Mouse (Mus musculus) layer of hippocampus, adult 2 months (tissue): Measurements from ENCODE around the gene Rab4a. TPM values are rescaled to one million over a fixed set of nuclear protein-coding genes. Genes with fewer than 3 reads are reported as not detected.

Source experiments
- DNase-seq, 2 experiments: peaks; one replicate each; pipeline ENCODE4 v3.0.0; 2022; ENCODE audit warnings: low spot score in 2 of 2
- H3K27ac ChIP-seq: fragments of 200-600 bp; 2 replicates; pipeline ENCODE4 v1.8.1; 2022
- H3K4me3 ChIP-seq: fragments of 200-600 bp; 2 replicates; pipeline ENCODE4 v1.8.1; 2022; ENCODE audit warnings: mild to moderate bottlenecking
- CTCF ChIP-seq: fragments of 200-600 bp; conservative IDR thresholded peaks from 2 replicates; pipeline ENCODE4 v1.8.1; 2022; ENCODE audit warnings: antibody characterized with exemption, mild to moderate bottlenecking, moderate library complexity
- total RNA-seq, 2 experiments: library from RNA; stranded (reverse); gene quantifications; 2 replicates each; pipeline ENCODE4 v1.2.3; 2021

Rab4a gene
- total RNA-seq, 2 experiments from 2014 or later: 41.8 to 48.0 TPM

DNA sequence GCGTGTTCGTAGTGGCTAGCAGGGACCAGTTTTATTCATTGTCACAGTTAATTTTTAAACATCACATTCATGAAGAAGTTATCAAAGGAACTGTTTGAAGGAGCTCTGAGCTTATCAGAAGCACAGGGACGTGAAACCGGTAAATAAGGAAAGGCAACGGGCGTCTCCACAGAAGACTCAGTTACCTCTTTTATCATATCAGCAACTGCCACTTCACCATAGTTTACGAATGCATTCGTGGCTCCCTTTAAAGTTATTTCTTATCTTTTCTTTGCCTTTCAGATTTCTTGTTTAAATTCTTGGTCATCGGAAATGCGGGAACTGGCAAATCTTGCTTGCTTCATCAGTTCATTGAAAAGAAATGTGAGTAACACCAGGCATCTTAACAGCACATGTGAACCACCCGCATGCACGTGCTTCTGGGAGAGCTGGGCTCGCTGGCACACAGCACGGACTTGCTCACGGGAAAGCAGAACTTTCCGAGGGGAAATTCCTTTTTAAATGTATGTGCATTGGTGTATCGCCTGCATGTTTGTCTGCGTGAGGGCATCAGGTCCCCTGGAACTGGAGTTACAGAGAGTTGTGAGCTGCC lies 17.8 kb downstream of the Rab4a start:
- no peak for DNase-seq
- no peak overlapping the region for H3K4me3 ChIP-seq

DNA sequence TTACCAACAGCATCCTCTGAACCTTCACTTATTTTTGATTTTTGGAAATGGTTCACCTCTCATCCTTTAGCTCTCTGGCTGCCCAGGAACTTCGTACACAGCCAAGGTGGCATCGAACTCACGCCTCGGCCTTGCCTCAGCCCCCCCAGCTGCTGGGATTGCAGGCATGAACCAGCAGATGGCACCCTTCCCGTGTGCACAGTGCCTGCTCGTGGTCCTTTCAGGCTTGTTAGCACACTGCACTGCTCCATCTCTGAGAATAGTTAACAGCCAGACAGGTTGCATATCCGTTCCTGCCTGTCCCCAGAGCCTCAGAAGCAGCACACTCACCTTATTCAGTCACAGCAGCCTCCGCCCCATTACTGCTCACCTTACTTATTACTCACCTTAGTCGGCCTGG lies 20.2 kb downstream of the Rab4a start:
- Histone ChIP-seq H3K4me3 (no peak overlapping the region), H3K27ac (no peak overlapping the region)
- DNase-seq: no peak
- peak; percentile 72 for TF ChIP-seq CTCF

More for the DNA sequence above, 17.8 kb downstream of the Rab4a start:
- no peak for TF ChIP-seq CTCF
- H3K27ac ChIP-seq: no peak overlapping the region

DNA sequence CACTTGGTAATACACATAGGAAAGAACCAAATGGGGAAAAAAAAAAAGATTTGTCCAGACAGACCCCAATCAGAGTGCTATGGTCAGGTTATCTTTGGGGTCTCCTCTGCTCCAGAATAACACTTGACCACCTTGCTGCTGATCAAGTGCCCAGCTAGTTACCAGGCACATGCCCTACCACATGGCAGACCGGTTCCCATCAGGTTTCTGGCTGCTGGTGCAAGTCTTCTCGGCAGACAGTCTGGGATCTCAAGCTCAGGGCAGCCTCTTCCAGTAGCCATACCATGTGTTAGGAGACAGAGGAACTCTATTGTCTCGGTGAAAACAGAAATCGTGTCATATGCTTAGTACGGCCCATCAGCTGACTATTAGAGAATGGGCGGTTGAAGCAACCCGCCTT lies 21.0 kb downstream of the Rab4a start:
- DNase-seq: no peak
- no peak overlapping the region for H3K27ac ChIP-seq
- no peak for TF ChIP-seq CTCF
- no peak overlapping the region for H3K4me3 ChIP-seq

DNA sequence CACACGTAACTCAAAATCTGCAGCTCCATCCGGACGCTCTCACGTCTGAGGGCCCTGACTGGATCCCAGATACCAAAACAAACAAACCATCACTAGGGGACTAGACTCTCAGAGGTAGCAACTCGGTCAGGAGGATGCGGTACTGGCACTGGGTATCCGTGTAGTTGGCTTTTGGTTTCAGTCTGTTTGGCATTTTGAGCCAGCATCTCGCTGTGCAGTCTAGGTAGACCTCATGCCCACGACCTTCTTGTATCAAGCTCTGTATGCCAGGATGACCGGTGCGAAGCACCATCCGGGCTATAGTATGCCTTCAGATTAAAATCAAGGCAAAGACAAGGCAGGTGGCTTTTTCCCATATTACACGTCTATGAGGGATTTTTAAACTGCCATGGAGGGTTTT lies 21.7 kb downstream of the Rab4a start:
- TF ChIP-seq CTCF: no peak
- no peak for DNase-seq
- H3K27ac ChIP-seq: 0 out of 2 replicates have a peak overlapping the region, but pooled peaks have one; percentile 10

DNA sequence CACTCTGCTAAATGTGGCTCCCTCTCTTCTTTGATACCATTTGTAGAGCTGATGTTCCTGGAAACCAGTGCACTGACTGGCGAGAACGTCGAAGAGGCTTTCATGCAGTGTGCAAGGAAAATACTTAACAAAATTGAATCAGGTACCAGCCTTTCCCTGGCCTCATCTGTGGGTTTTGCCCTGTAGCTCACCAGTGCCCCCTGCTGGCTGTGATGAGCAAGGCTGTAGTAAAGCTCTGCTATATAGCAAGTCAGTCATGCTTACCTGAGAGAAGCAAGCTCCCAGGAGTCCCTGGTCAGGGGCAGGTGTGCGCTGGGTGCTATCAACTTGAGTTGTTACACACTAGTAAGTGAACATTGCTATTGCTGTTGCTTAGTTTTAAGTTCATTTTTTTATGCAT lies 27.0 kb downstream of the Rab4a start:
- Histone ChIP-seq H3K27ac (no peak overlapping the region), H3K4me3 (no peak overlapping the region)
- TF ChIP-seq CTCF: peak; percentile 89
- peak in 1 of 2 experiments; percentile 53 for DNase-seq

More for the DNA sequence above, 21.7 kb downstream of the Rab4a start:
- H3K4me3 ChIP-seq: no peak overlapping the region

DNA sequence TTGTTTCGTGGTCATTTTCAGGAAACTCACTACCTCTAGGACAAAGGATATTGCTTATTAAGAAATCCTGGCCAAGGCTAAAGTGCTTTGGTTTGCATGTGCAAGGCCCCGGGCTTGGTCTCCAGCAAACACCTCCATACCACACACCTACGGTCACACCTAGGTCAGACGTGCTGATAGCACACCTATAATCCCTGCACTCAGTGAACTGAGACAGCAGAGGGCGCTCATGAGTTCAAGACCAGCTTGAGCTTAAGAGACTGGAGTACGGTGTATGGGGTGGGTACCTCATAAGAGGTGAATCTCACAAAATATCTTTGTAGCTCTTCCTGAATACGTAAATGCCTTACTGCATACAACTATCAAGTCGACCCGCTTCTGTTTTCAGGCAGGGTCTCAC lies 29.7 kb downstream of the Rab4a start:
- TF ChIP-seq CTCF: peak; percentile 94
- Histone ChIP-seq H3K27ac (peak overlapping the region; percentile 63; the same call in 1 of the 2 replicates), H3K4me3 (no peak overlapping the region)
- DNase-seq: peak in 1 of 2 experiments; percentile 77

DNA sequence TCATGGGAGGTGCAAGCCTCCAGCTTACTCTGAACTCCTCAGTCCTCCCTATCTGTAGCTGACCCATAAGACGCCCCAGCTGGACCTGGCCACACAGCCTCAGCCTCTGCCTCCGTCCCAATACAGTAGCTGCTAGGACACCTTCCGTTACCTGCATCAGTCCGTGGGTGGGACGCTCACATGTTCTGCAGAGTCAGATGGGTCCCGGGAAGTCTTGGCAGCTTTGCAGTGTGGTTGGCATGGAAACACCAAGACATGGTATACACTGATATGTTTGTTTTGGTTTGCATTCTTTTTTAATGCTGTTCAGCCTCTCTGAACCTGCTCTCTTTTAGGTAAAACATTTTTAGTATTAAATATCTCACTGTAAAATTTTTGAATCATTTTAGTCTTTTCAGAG lies 30.6 kb downstream of the Rab4a start:
- H3K27ac ChIP-seq: peak overlapping the region; percentile 63
- no peak for TF ChIP-seq CTCF

DNA sequence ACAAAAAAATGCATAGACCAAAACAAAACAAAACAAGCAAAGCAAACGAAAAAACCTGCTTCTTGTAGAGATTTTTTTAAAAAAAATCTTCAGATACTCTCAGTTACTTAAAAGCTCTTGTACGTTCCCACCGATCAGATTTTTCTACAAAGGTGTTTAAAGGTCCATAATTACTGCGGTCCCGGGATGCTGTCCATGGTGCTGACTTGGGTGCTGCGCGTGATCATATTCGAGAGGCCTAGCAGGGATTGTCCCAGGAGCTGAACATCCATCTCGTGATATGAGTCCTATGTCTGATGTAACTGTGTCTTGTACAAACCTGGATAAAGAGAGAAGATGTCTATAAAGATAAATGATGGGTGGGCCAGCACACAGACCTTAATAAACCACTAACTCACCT lies 32.7 kb downstream of the Rab4a start:
- Histone ChIP-seq H3K27ac (no peak overlapping the region), H3K4me3 (no peak overlapping the region)
- no peak for DNase-seq
- no peak for TF ChIP-seq CTCF

More for the DNA sequence above, 30.6 kb downstream of the Rab4a start:
- no peak overlapping the region for H3K4me3 ChIP-seq
- DNase-seq: peak in 1 of 2 experiments; percentile 58

DNA sequence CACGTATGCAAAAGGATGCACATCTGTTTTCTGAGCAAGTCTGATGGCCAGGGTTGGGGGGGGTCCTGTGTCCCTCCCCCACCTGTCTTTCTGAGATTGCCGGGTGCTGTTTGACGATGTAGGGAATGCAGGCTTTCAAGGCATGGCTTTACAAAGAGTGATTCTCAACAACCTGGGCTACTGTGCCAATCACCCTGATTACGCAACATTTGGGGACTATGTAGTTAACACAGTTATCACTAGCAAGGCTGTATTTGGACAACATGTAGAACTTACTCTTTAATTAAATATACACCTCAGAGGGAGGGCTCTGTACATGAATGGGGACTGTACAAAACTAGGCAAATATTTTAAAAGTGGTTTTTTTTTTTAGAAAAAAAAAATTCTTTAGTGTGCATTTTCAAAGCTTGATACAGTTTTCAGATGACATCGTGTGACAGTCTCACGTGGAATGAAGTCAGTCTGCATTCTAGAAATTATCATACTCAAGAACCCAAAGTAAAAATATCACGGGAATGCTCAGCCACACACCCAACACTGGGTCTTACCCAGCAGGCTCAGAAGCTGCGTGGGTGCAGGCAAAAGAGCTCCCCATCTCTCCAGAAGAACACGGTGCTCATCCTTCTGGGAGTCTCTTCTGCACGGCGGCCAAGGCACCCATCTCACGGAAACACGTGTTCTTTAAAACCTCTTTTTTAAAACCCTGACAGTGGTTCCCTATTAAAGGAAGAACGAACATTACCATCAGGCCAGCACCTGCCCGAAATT lies 35.0 kb downstream of the Rab4a start:
- Histone ChIP-seq H3K4me3 (no peak overlapping the region), H3K27ac (peak overlapping the region; percentile 76)
- peak; percentile 57 to 80 for DNase-seq
- TF ChIP-seq CTCF: no peak

DNA sequence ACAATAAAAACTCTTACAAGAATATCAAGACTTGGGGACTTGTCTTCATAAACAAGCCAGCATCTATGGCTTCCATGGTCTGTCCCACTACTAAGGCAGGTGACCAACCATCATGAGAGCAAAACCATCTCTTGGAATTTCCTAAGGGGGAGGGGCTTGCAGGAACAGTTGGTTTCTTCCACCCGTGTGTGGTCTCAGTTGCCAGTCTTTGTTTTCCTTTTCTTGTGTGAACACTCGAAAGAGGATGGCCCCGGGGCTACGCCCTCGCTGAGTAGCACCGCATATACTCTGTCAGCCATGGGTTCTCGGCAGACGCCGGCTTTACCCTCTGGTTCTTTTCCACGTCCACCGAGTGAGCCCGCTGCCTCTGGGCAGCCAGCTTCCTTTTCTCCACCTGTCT lies 36.3 kb downstream of the Rab4a start:
- no peak for DNase-seq
- peak overlapping the region; percentile 76; the same call in 1 of the 2 replicates for H3K27ac ChIP-seq
- TF ChIP-seq CTCF: no peak
- no peak overlapping the region for H3K4me3 ChIP-seq

DNA sequence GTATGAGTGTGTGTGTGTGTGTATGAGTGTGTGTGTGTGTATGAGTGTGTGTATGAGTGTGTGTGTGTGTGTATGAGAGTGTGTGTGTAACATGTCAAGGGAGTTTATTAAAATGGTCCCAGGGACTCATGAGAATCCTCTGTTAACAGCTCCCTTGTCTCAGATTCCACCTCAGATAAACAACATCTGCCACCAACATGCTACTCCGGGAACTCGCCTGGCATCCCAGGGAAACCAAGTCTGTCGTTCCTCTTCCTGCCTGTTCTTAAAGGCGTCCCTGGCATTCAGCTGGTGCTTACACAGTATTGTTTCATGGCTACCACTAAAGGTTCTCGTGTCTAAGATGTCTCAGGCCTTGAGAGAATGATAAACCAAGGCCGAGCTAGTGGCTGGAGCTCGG lies 38.6 kb downstream of the Rab4a start:
- no peak for TF ChIP-seq CTCF
- no peak overlapping the region for H3K4me3 ChIP-seq
- peak overlapping the region; percentile 78 for H3K27ac ChIP-seq
- no peak for DNase-seq

DNA sequence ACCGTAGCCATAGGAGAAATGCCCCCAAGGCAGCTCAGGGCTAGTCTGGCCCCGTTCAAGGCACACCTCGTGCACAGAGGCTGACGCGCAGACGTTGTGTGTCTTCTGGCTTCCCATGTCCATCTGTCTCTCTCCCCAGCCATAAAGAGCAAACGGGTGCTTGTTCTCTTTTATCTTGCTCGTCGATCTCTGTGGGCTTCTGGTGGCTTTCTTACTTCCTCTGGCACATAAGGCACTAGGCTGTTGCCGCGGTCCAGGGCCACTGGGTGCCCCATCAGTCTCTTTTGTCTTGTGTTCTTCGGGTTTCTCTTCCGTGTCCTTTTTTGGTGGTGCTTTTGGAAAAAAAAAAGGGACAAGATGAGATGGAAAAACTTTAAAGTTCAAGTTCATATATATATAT lies 39.3 kb downstream of the Rab4a start:
- Histone ChIP-seq H3K27ac (peak overlapping the region; percentile 78), H3K4me3 (no peak overlapping the region)
- no peak for TF ChIP-seq CTCF
- DNase-seq: no peak

DNA sequence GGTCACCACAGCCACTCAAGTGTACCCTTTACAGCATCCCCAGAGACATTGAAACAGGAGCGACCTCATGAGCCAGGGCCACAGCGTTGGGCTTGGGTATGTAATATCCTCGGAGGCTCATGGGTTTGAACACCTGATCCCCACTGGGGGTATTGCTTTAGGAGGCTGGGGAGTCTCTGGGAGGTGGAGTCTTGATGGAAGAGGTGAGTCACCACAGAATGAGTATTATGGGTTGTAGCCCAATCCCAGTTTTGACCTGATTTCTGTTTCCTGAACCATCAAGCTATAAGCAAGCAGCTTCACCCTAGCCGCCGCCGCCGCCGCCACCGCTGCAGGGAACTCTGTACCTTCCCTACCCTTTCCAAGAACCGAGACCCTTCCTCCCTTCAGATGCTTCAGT lies 40.2 kb downstream of the Rab4a start:
- no peak for TF ChIP-seq CTCF
- H3K4me3 ChIP-seq: no peak overlapping the region
- H3K27ac ChIP-seq: peak overlapping the region; percentile 78
- DNase-seq: no peak

DNA sequence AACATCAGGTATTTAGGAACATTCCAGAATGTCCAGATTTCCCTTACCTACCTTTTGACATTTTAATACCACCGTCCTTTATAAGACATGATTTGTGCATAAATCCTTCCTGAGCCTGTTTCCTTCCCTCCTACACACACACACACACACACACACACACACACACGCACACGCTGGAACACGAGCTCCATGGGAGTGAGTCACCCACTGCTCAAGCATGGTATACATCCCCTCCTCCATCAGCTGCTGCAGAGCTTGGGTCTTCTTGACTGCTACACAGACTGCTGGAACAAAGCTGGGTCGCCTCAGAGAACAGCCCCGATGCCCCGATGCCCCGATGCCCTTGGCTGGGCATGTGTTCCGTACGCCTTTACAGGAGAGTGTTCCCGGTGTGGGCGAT lies 40.7 kb downstream of the Rab4a start:
- Histone ChIP-seq H3K4me3 (peak overlapping the region; percentile 0; the same call in 1 of the 2 replicates), H3K27ac (peak overlapping the region; percentile 84)
- TF ChIP-seq CTCF: no peak
- peak in 1 of 2 experiments; percentile 57 for DNase-seq
